Mouse (Mus musculus): ENCODE results near the gene Gm15155. TPM values are rescaled to one million over a fixed set of nuclear protein-coding genes. Genes with fewer than 3 reads are reported as not detected.
"Not testable (repeated sequence)": the region's sequence is repeated elsewhere in the genome, so short reads cannot be mapped to it uniquely, and the experiment has no call there.

Gene Gm15155
- polyA plus RNA-seq, 1 experiment from 2014 or later = not detected

GRCm38 (mm10) chrX:155625671-155626196 is 1.2 kb downstream of the Gm15155 start:
- Histone ChIP-seq H3K4me1 (no peaks in the 10 kb centered on the region), H3K9me3 (no peaks in the 10 kb centered on the region), H3K27me3 (peaks cover 43% of the 10 kb centered on the region), H3K4me2 (replicated peaks) (peak overlapping the region; percentile 33), H3K4me3 (no peak overlapping the region), H3K36me3 (no peaks in the 10 kb centered on the region), H3K9ac (no peak overlapping the region), H3K27ac (no peak overlapping the region)
- ATAC-seq (ENCODE audit: insufficient number of reproducible peaks, insufficient read depth, low FRiP score, low TSS enrichment) = no peak
- 14% methylated on average over 13 of the region's 13 CpGs for WGBS

- no peaks in the 10 kb centered on the region for H3K27me3 ChIP-seq
- H3K4me3 ChIP-seq = no peak overlapping the region
- no peak overlapping the region for H3K4me2 ChIP-seq (replicated peaks)
- no peaks in the 10 kb centered on the region for H3K36me3 ChIP-seq
- no peak overlapping the region for H3K27ac ChIP-seq
- no peak for ATAC-seq (ENCODE audit: insufficient number of reproducible peaks, insufficient read depth, low FRiP score, low TSS enrichment)
- no peaks in the 10 kb centered on the region for H3K9me3 ChIP-seq
- H3K9ac ChIP-seq = no peak overlapping the region
- H3K4me1 ChIP-seq = no peaks in the 10 kb centered on the region
- WGBS = 24% methylated on average over 1 of the region's 1 CpGs
Observed at GRCm38 (mm10) chrX:155643975-155644374, 19.4 kb downstream of the Gm15155 start.

- Histone ChIP-seq H3K4me3 (no peak overlapping the region), H3K4me2 (replicated peaks) (no peak overlapping the region), H3K9ac (no peak overlapping the region), H3K36me3 (no peaks in the 10 kb centered on the region), H3K27ac (no peak overlapping the region), H3K4me1 (no peaks in the 10 kb centered on the region), H3K9me3 (no peaks in the 10 kb centered on the region), H3K27me3 (no peaks in the 10 kb centered on the region)
- whole genome bisulfite sequencing = 83% methylated on average over 3 of the region's 3 CpGs
- no peak for ATAC-seq (ENCODE audit: insufficient number of reproducible peaks, insufficient read depth, low FRiP score, low TSS enrichment)
Observed at GRCm38 (mm10) chrX:155645975-155646374, 21.4 kb downstream of the Gm15155 start.

GRCm38 (mm10) chrX:155657971-155658370 is 33.4 kb downstream of the Gm15155 start:
- Histone ChIP-seq H3K4me2 (replicated peaks) (no peak overlapping the region), H3K27me3 (no peaks in the 10 kb centered on the region), H3K4me1 (no peaks in the 10 kb centered on the region), H3K9me3 (no peaks in the 10 kb centered on the region), H3K9ac (no peak overlapping the region), H3K36me3 (no peaks in the 10 kb centered on the region), H3K27ac (no peak overlapping the region), H3K4me3 (no peak overlapping the region)
- 87% methylated on average over 1 of the region's 1 CpGs for WGBS
- ATAC-seq (ENCODE audit: insufficient number of reproducible peaks, insufficient read depth, low FRiP score, low TSS enrichment) = no peak

- WGBS = 90% methylated on average over 1 of the region's 1 CpGs
- H3K27ac ChIP-seq; H3K9ac ChIP-seq; H3K9me3 ChIP-seq; H3K4me1 ChIP-seq; H3K36me3 ChIP-seq; H3K4me2 ChIP-seq (replicated peaks); ATAC-seq (ENCODE audit: insufficient number of reproducible peaks, insufficient read depth, low FRiP score, low TSS enrichment); H3K4me3 ChIP-seq; H3K27me3 ChIP-seq: not testable (repeated sequence)
Observed at GRCm38 (mm10) chrX:155690440-155690839, 65.9 kb downstream of the Gm15155 start.

GRCm38 (mm10) chrX:155724157-155724556 is 99.6 kb downstream of the Gm15155 start:
- ATAC-seq (ENCODE audit: insufficient number of reproducible peaks, insufficient read depth, low FRiP score, low TSS enrichment) = no peak
- 71% methylated on average over 3 of the region's 3 CpGs for WGBS
- H3K27me3 ChIP-seq = no peaks in the 10 kb centered on the region
- no peak overlapping the region for H3K27ac ChIP-seq
- H3K9ac ChIP-seq = no peak overlapping the region
- no peak overlapping the region for H3K4me2 ChIP-seq (replicated peaks)
- H3K4me1 ChIP-seq = no peaks in the 10 kb centered on the region
- H3K36me3 ChIP-seq = no peaks in the 10 kb centered on the region
- H3K9me3 ChIP-seq = no peaks in the 10 kb centered on the region
- no peak overlapping the region for H3K4me3 ChIP-seq

- no peak overlapping the region for H3K4me3 ChIP-seq
- H3K9me3 ChIP-seq = no peaks in the 10 kb centered on the region
- 65% methylated on average over 1 of the region's 1 CpGs for WGBS
- H3K4me1 ChIP-seq = no peaks in the 10 kb centered on the region
- no peak overlapping the region for H3K27ac ChIP-seq
- H3K9ac ChIP-seq = no peak overlapping the region
- ATAC-seq (ENCODE audit: insufficient number of reproducible peaks, insufficient read depth, low FRiP score, low TSS enrichment) = no peak
- no peaks in the 10 kb centered on the region for H3K27me3 ChIP-seq
- H3K36me3 ChIP-seq = no peaks in the 10 kb centered on the region
- no peak overlapping the region for H3K4me2 ChIP-seq (replicated peaks)
Observed at GRCm38 (mm10) chrX:155728387-155728786, 103.8 kb downstream of the Gm15155 start.

GRCm38 (mm10) chrX:155888118-155888517 is 263.6 kb downstream of the Gm15155 start:
- Histone ChIP-seq H3K4me1 (no peaks in the 10 kb centered on the region), H3K4me3 (no peak overlapping the region), H3K9me3 (no peaks in the 10 kb centered on the region), H3K4me2 (replicated peaks) (no peak overlapping the region), H3K27me3 (no peaks in the 10 kb centered on the region), H3K36me3 (no peaks in the 10 kb centered on the region), H3K9ac (no peak overlapping the region), H3K27ac (no peak overlapping the region)
- WGBS = 56% methylated on average over 1 of the region's 1 CpGs
- ATAC-seq (ENCODE audit: insufficient number of reproducible peaks, insufficient read depth, low FRiP score, low TSS enrichment) = no peak

- Histone ChIP-seq H3K4me1 (no peaks in the 10 kb centered on the region), H3K4me3 (no peak overlapping the region), H3K4me2 (replicated peaks) (no peak overlapping the region), H3K27me3 (no peaks in the 10 kb centered on the region), H3K9me3 (no peaks in the 10 kb centered on the region), H3K27ac (no peak overlapping the region), H3K9ac (no peak overlapping the region), H3K36me3 (no peaks in the 10 kb centered on the region)
- no peak for ATAC-seq (ENCODE audit: insufficient number of reproducible peaks, insufficient read depth, low FRiP score, low TSS enrichment)
- WGBS = 77% methylated on average over 1 of the region's 1 CpGs
Observed at GRCm38 (mm10) chrX:155900040-155900439, 275.5 kb downstream of the Gm15155 start.

GRCm38 (mm10) chrX:155901742-155902141 is 277.2 kb downstream of the Gm15155 start:
- ATAC-seq (ENCODE audit: insufficient number of reproducible peaks, insufficient read depth, low FRiP score, low TSS enrichment) = no peak
- Histone ChIP-seq H3K9me3 (no peaks in the 10 kb centered on the region), H3K9ac (no peak overlapping the region), H3K4me2 (replicated peaks) (no peak overlapping the region), H3K27me3 (no peaks in the 10 kb centered on the region), H3K27ac (no peak overlapping the region), H3K4me1 (no peaks in the 10 kb centered on the region), H3K4me3 (no peak overlapping the region), H3K36me3 (no peaks in the 10 kb centered on the region)

- H3K36me3 ChIP-seq = no peaks in the 10 kb centered on the region
- 17% methylated on average over 1 of the region's 1 CpGs for WGBS
- no peaks in the 10 kb centered on the region for H3K9me3 ChIP-seq
- H3K4me3 ChIP-seq = no peak overlapping the region
- no peaks in the 10 kb centered on the region for H3K27me3 ChIP-seq
- ATAC-seq (ENCODE audit: insufficient number of reproducible peaks, insufficient read depth, low FRiP score, low TSS enrichment) = no peak
- no peaks in the 10 kb centered on the region for H3K4me1 ChIP-seq
- no peak overlapping the region for H3K9ac ChIP-seq
- no peak overlapping the region for H3K27ac ChIP-seq
- no peak overlapping the region for H3K4me2 ChIP-seq (replicated peaks)
Observed at GRCm38 (mm10) chrX:155903108-155903507, 278.6 kb downstream of the Gm15155 start.

GRCm38 (mm10) chrX:156009756-156010155 is 385.2 kb downstream of the Gm15155 start:
- H3K4me2 ChIP-seq (replicated peaks) = no peak overlapping the region
- ATAC-seq (ENCODE audit: insufficient number of reproducible peaks, insufficient read depth, low FRiP score, low TSS enrichment) = no peak
- no peaks in the 10 kb centered on the region for H3K9me3 ChIP-seq
- 84% methylated on average over 1 of the region's 1 CpGs for WGBS
- no peak overlapping the region for H3K9ac ChIP-seq
- no peaks in the 10 kb centered on the region for H3K27me3 ChIP-seq
- H3K4me1 ChIP-seq = no peaks in the 10 kb centered on the region
- no peaks in the 10 kb centered on the region for H3K36me3 ChIP-seq
- H3K27ac ChIP-seq = no peak overlapping the region
- H3K4me3 ChIP-seq = no peak overlapping the region

- no peak overlapping the region for H3K4me3 ChIP-seq
- H3K4me1 ChIP-seq = no peaks in the 10 kb centered on the region
- no peak overlapping the region for H3K4me2 ChIP-seq (replicated peaks)
- H3K27ac ChIP-seq = no peak overlapping the region
- no peaks in the 10 kb centered on the region for H3K9me3 ChIP-seq
- no peak overlapping the region for H3K9ac ChIP-seq
- 68% methylated on average over 2 of the region's 2 CpGs for WGBS
- H3K36me3 ChIP-seq = no peaks in the 10 kb centered on the region
- no peak for ATAC-seq (ENCODE audit: insufficient number of reproducible peaks, insufficient read depth, low FRiP score, low TSS enrichment)
- no peaks in the 10 kb centered on the region for H3K27me3 ChIP-seq
Observed at GRCm38 (mm10) chrX:156155776-156156175, 531.2 kb downstream of the Gm15155 start.
